In genomic region chr17:45593479-45593878, GRCm38 (mm10) we compare ENCODE assay signal across 9 mouse cellular contexts. TPM values are rescaled to one million over a fixed set of nuclear protein-coding genes. Genes with fewer than 3 reads are reported as not detected.
A peak's percentile ranks its signal among the peaks of the same experiment; 100 is the strongest.
DNase-seq lines count a peak whose midpoint lies in the region; ATAC-seq and TF ChIP-seq lines count a peak whose summit lies in the region.
"Had no signal": no experiment of that assay in that cellular context is flagged by ENCODE, and none has a peak within 500 bp of the region (broad histone marks: within the 10 kb centered on the region; RNA-seq: fewer than 3 reads in every experiment).

No protein-coding gene starts in this region.

- peaks cover 46% of the 10 kb centered on the region for H3K4me1 ChIP-seq in lung, embryonic 16.5 days (replicated peaks; ENCODE audit: control insufficient read depth, insufficient read depth, low read length)
- H3K4me1 ChIP-seq in lung, adult 2 months (ENCODE audit: control insufficient read depth, insufficient read depth, low read length), result peaks cover 42% of the 10 kb centered on the region
- peaks cover 51% of the 10 kb centered on the region for H3K4me1 ChIP-seq in hindbrain, embryonic 15.5 days (replicated peaks)
- H3K4me1 ChIP-seq in liver, postnatal 0 days (ENCODE audit: insufficient read depth), result peaks cover 74% of the 10 kb centered on the region

- peak overlapping the region; percentile 31 for H3K4me2 ChIP-seq in lung, embryonic 16.5 days (ENCODE audit: low read depth, low read length)
- peak overlapping the region; percentile 97; the same call in 1 of the 2 replicates for H3K4me2 ChIP-seq in hindbrain, embryonic 15.5 days
- H3K4me2 ChIP-seq in liver, postnatal 0 days (ENCODE audit: low read depth, low read length), result peak overlapping the region; percentile 96

- peak; percentile 53; the same call in 1 of the 2 replicates for TF ChIP-seq EP300 in liver, postnatal 0 days (IDR thresholded peaks at IDR 0.05; ENCODE audit: low read depth)

- TF ChIP-seq POLR2A in lung, adult 2 months (IDR thresholded peaks at IDR 0.05; ENCODE audit: borderline replicate concordance, extremely low read depth, low read depth, low read length), result no peak

- no peak for DNase-seq in lung, adult 2 months
- DNase-seq in cerebellum, postnatal 14 days, result peak; percentile 50 to 56
- peak; percentile 75 for DNase-seq in liver, postnatal 0 days
- DNase-seq in gastrocnemius, postnatal 25 days, result no peak
- DNase-seq in left cerebral cortex, adult 11 months (ENCODE audit: low spot score), result no peak
- no peak for DNase-seq in left cerebral cortex, adult 8-10 months (ENCODE audit: low spot score in 2 of 2)

- no peak for ATAC-seq in lung, embryonic 16.5 days (ENCODE audit: low read depth)
- no peak for ATAC-seq in hindbrain, embryonic 15.5 days (ENCODE audit: low FRiP score, low read depth)
- peak; percentile 35 for ATAC-seq in liver, postnatal 0 days

- H3K9me3 ChIP-seq in lung, embryonic 16.5 days (ENCODE audit: control insufficient read depth, low read length), result no peaks in the 10 kb centered on the region
- no peaks in the 10 kb centered on the region for H3K9me3 ChIP-seq in hindbrain, embryonic 15.5 days
- H3K9me3 ChIP-seq in liver, postnatal 0 days (ENCODE audit: low read length), result no peaks in the 10 kb centered on the region

- H3K36me3 ChIP-seq in lung, embryonic 16.5 days (ENCODE audit: control insufficient read depth, insufficient read depth, low read length), result no peaks in the 10 kb centered on the region
- H3K36me3 ChIP-seq in hindbrain, embryonic 15.5 days, result no peaks in the 10 kb centered on the region
- H3K36me3 ChIP-seq in liver, postnatal 0 days (replicated peaks; ENCODE audit: insufficient read depth, low read length), result peaks cover 32% of the 10 kb centered on the region

- no peaks in the 10 kb centered on the region for H3K27me3 ChIP-seq in lung, embryonic 16.5 days (ENCODE audit: control insufficient read depth, insufficient read depth, low read depth, low read length)
- H3K27me3 ChIP-seq in hindbrain, embryonic 15.5 days, result no peaks in the 10 kb centered on the region
- H3K27me3 ChIP-seq in liver, postnatal 0 days (ENCODE audit: insufficient read depth, low read length), result no peaks in the 10 kb centered on the region

- no peak overlapping the region for H3K4me3 ChIP-seq in lung, embryonic 16.5 days (ENCODE audit: low read length)
- H3K4me3 ChIP-seq in lung, adult 2 months (replicated peaks; ENCODE audit: extremely low read depth, low read depth, low read length), result no peak overlapping the region
- H3K4me3 ChIP-seq in hindbrain, embryonic 15.5 days, result no peak overlapping the region
- H3K4me3 ChIP-seq in liver, postnatal 0 days (ENCODE audit: low read depth, low read length), result peak overlapping the region; percentile 75

- no peak for TF ChIP-seq CTCF in lung, adult 2 months (IDR thresholded peaks at IDR 0.05; ENCODE audit: insufficient read depth, low read length)
- peak; percentile 31 for TF ChIP-seq CTCF in liver, postnatal 0 days (IDR thresholded peaks at IDR 0.05; ENCODE audit: low read depth)

- 31% methylated on average over 8 of the region's 8 CpGs for WGBS in lung, embryonic 16.5 days
- WGBS in lung, adult 2 months, result 56% methylated on average over 8 of the region's 8 CpGs
- 32% methylated on average over 8 of the region's 8 CpGs for WGBS in hindbrain, embryonic 15.5 days
- 27% methylated on average over 8 of the region's 8 CpGs for whole genome bisulfite sequencing in liver, postnatal 0 days (ENCODE audit: insufficient replicate concordance)

- peak overlapping the region; percentile 17; the same call in 1 of the 2 replicates for H3K9ac ChIP-seq in lung, embryonic 16.5 days (ENCODE audit: low read length)
- no peak overlapping the region for H3K9ac ChIP-seq in hindbrain, embryonic 15.5 days
- peak overlapping the region; percentile 80 for H3K9ac ChIP-seq in liver, postnatal 0 days (replicated peaks)

- no peak overlapping the region for H3K27ac ChIP-seq in lung, embryonic 16.5 days (ENCODE audit: low read length)
- no peak overlapping the region; the same call in 1 of the 2 replicates for H3K27ac ChIP-seq in hindbrain, embryonic 15.5 days (replicated peaks)
- H3K27ac ChIP-seq in liver, postnatal 0 days (ENCODE audit: low read depth), result peak overlapping the region; percentile 77

RNA-seq across cellular contexts. Expression of gene Slc29a1, which starts 5.9 kb away (rescaled TPM):
- 100 and 106 TPM in 2 replicates for polyA plus RNA-seq in lung, embryonic 16.5 days (2015; fragmentation: Nextera tagmentation; extraction: Ambion mirVana)
- polyA plus RNA-seq in lung, adult 2 months (2012; rRNA removed), result 185 and 186 TPM in 2 replicates
- 43.7 and 46.4 TPM in 2 replicates for polyA plus RNA-seq in hindbrain, embryonic 15.5 days (2015; fragmentation: Nextera tagmentation; extraction: Ambion mirVana)
- 83.0 and 91.6 TPM in 2 replicates for polyA plus RNA-seq in liver, postnatal 0 days (2015; fragmentation: Nextera tagmentation; extraction: Ambion mirVana)
- 10 to 100 TPM; 41.4 to 42.2 TPM for total RNA-seq in gastrocnemius, postnatal 25 days (2021)
- total RNA-seq in left cerebral cortex, adult 8-10 months (2022), result 10 to 100 TPM; 27.4 to 32.1 (median 29.5) TPM

RNA-seq across cellular contexts. Expression of gene Mymx, which starts 8.4 kb away (rescaled TPM):
- polyA plus RNA-seq in lung, embryonic 16.5 days (2015; fragmentation: Nextera tagmentation; extraction: Ambion mirVana), result 0.39 and 0.91 TPM in 2 replicates
- not detected in 2 replicates for polyA plus RNA-seq in lung, adult 2 months (2012; rRNA removed)
- not detected in 2 replicates for polyA plus RNA-seq in hindbrain, embryonic 15.5 days (2015; fragmentation: Nextera tagmentation; extraction: Ambion mirVana)
- 0.19 TPM in 1 of 2 replicates, not detected in the other for polyA plus RNA-seq in liver, postnatal 0 days (2015; fragmentation: Nextera tagmentation; extraction: Ambion mirVana)
- total RNA-seq in gastrocnemius, postnatal 25 days (2021), result 1 to 10 TPM in 1 of 2 experiments, under 1 TPM in 1; 0.36 to 1.4 TPM
- not detected for total RNA-seq in left cerebral cortex, adult 8-10 months (2022)
- polyA plus RNA-seq: cerebellum, adult 2 months had no signal

RNA-seq across cellular contexts. Expression of gene Hsp90ab1, which starts 20.4 kb away (rescaled TPM):
- 1,477 and 1,506 TPM in 2 replicates for polyA plus RNA-seq in lung, embryonic 16.5 days (2015; fragmentation: Nextera tagmentation; extraction: Ambion mirVana)
- 212 and 340 TPM in 2 replicates for polyA plus RNA-seq in lung, adult 2 months (2012; rRNA removed)
- 1,555 and 1,567 TPM in 2 replicates for polyA plus RNA-seq in hindbrain, embryonic 15.5 days (2015; fragmentation: Nextera tagmentation; extraction: Ambion mirVana)
- 419 and 445 TPM in 2 replicates for polyA plus RNA-seq in liver, postnatal 0 days (2015; fragmentation: Nextera tagmentation; extraction: Ambion mirVana)
- total RNA-seq in gastrocnemius, postnatal 25 days (2021), result 100 to 1,000 TPM; 839 to 859 TPM
- total RNA-seq in left cerebral cortex, adult 8-10 months (2022), result 1,000 to 10,000 TPM; 1,476 to 1,616 (median 1,547) TPM

RNA-seq across cellular contexts. Expression of gene Slc35b2, which starts 29.8 kb away (rescaled TPM):
- polyA plus RNA-seq in lung, embryonic 16.5 days (2015; fragmentation: Nextera tagmentation; extraction: Ambion mirVana), result 130 and 131 TPM in 2 replicates
- polyA plus RNA-seq in lung, adult 2 months (2012; rRNA removed), result 89.9 and 102 TPM in 2 replicates
- 89.9 and 90.4 TPM in 2 replicates for polyA plus RNA-seq in hindbrain, embryonic 15.5 days (2015; fragmentation: Nextera tagmentation; extraction: Ambion mirVana)
- polyA plus RNA-seq in liver, postnatal 0 days (2015; fragmentation: Nextera tagmentation; extraction: Ambion mirVana), result 47.7 and 47.9 TPM in 2 replicates
- total RNA-seq in gastrocnemius, postnatal 25 days (2021), result 10 to 100 TPM; 17.5 to 21.5 TPM
- total RNA-seq in left cerebral cortex, adult 8-10 months (2022), result 10 to 100 TPM; 26.8 to 33.4 (median 29.4) TPM

RNA-seq across cellular contexts. Expression of gene Nfkbie, which starts 38.0 kb away (rescaled TPM):
- 3.1 and 3.5 TPM in 2 replicates for polyA plus RNA-seq in lung, embryonic 16.5 days (2015; fragmentation: Nextera tagmentation; extraction: Ambion mirVana)
- polyA plus RNA-seq in lung, adult 2 months (2012; rRNA removed), result 7.2 and 7.8 TPM in 2 replicates
- 4.8 and 6.4 TPM in 2 replicates for polyA plus RNA-seq in hindbrain, embryonic 15.5 days (2015; fragmentation: Nextera tagmentation; extraction: Ambion mirVana)
- polyA plus RNA-seq in liver, postnatal 0 days (2015; fragmentation: Nextera tagmentation; extraction: Ambion mirVana), result 2.8 and 3.0 TPM in 2 replicates
- under 1 TPM; 0.48 to 0.69 TPM for total RNA-seq in gastrocnemius, postnatal 25 days (2021)
- 1 to 10 TPM; 2.1 to 3.2 (median 2.5) TPM for total RNA-seq in left cerebral cortex, adult 8-10 months (2022)

Comparison
In these comparisons a context has a peak if more than half of its experiments do, and no peak if none do; other contexts are left out.
1. H3K4me2 ChIP-seq: peak in every context shown above with its lines; median percentile 97 in hindbrain, embryonic 15.5 days; 96 in liver, postnatal 0 days; 31 in lung, embryonic 16.5 days.
2. DNase-seq: peak in cerebellum, postnatal 14 days (2 of 2) and liver, postnatal 0 days (single experiment); none in lung, adult 2 months (single experiment), gastrocnemius, postnatal 25 days (single experiment), left cerebral cortex, adult 11 months (single experiment) and left cerebral cortex, adult 8-10 months (0 of 2).